Mouse (Mus musculus) thymus, adult 2 months (tissue): ENCODE measurements around the gene Gm20388.

Source experiments
- CTCF ChIP-seq: fragments of 200-500 bp; IDR thresholded peaks from 2 replicates; pipeline ENCODE4 v1.5.1; 2012; ENCODE audit warnings: mild to moderate bottlenecking, control low read depth, low read length, moderate library complexity, borderline replicate concordance; ENCODE audit not compliant: control insufficient read depth, poor library complexity, insufficient read depth; ENCODE audit errors: extremely low read depth
- POLR2A ChIP-seq: fragments of 200-500 bp; IDR thresholded peaks from 2 replicates; pipeline ENCODE4 v1.6.1; 2012; ENCODE audit warnings: mild to moderate bottlenecking, low read length, control low read depth, moderate library complexity; ENCODE audit not compliant: control insufficient read depth, poor library complexity, insufficient read depth; ENCODE audit errors: extremely low read depth

DNA sequence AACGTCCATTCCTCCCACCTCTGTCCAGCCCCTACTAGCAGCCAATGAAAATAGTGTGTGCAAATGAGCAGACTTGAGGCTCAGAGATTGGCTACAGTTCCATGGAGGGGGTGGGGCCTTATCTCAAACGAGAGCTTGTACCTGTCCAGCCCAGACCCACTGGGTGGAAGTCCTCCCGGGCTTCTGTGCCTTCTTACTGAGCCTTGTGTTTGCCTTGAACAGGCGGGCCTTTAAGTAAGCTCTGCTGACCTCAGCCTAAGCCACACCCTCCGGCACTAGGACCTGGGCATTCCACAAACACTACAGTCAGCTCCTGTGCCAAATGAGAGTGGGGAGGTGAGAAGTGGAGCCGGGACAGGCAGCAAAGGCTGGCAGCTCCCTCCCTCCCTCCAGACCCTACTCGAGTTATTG, 2383.6 kb downstream of the Gm20388 start:
- TF ChIP-seq POLR2A: no peak
- TF ChIP-seq CTCF: no peak
